Mouse (Mus musculus): Measurements from ENCODE around the gene Foxc2. TPM values are rescaled to one million over a fixed set of nuclear protein-coding genes. Genes with fewer than 3 reads are reported as not detected.

The Foxc2 gene
- total RNA-seq, 1 experiment, result 0.27 TPM

- no peak for DNase-seq (ENCODE audit: low read depth, low spot score)
- no peak overlapping the region for H3K27ac ChIP-seq (ENCODE audit: insufficient read depth, low read depth, low read length, poor library complexity, severe bottlenecking)
- H3K36me3 ChIP-seq (ENCODE audit: control insufficient read depth, insufficient read depth, low read length, poor library complexity, severe bottlenecking), result no peaks in the 10 kb centered on the region
- H3K4me3 ChIP-seq (ENCODE audit: insufficient read depth in 1 of 2, low read depth in 1 of 2, low read length in 2 of 2, poor library complexity in 1 of 2, severe bottlenecking in 1 of 2), result no peak overlapping the region
- H3K9me3 ChIP-seq (ENCODE audit: control insufficient read depth, insufficient read depth, low read depth, low read length), result no peaks in the 10 kb centered on the region
- TF ChIP-seq ZC3H11A (IDR thresholded peaks at IDR 0.05; ENCODE audit: borderline replicate concordance, low read depth, low read length), result no peak
- TF ChIP-seq MAFK (IDR thresholded peaks at IDR 0.05; ENCODE audit: insufficient read depth, low read depth, low read length), result no peak
- no peak for TF ChIP-seq CHD2 (IDR thresholded peaks at IDR 0.05; ENCODE audit: low read depth, low read length)
- TF ChIP-seq ZNF384 (IDR thresholded peaks at IDR 0.05; ENCODE audit: low read depth, low read length), result no peak
- TF ChIP-seq HCFC1 (IDR thresholded peaks at IDR 0.05; ENCODE audit: borderline replicate concordance, insufficient read depth, low read length), result no peak
- no peak overlapping the region for H3K9ac ChIP-seq (ENCODE audit: insufficient read depth, low read depth, low read length, poor library complexity, severe bottlenecking)
- in situ Hi-C loops (cut with MboI; ENCODE audit: low sequenced_read_pairs in 2 of 2, unreplicated experiment in 2 of 2), result no loop called here
- H3K4me1 ChIP-seq (ENCODE audit: control insufficient read depth in 2 of 2, insufficient read depth in 2 of 2, low read length in 2 of 2, poor library complexity in 1 of 2), result no peaks in the 10 kb centered on the region
Observed at GRCm38 (mm10) chr8:121156990-121157491, 41.1 kb downstream of the Foxc2 start.

GRCm38 (mm10) chr8:121158812-121159211, 42.8 kb downstream of the Foxc2 start:
- no peak for DNase-seq (ENCODE audit: low read depth, low spot score)
- no peak overlapping the region for H3K27ac ChIP-seq (ENCODE audit: insufficient read depth, low read depth, low read length, poor library complexity, severe bottlenecking)
- H3K4me1 ChIP-seq (ENCODE audit: control insufficient read depth in 2 of 2, insufficient read depth in 2 of 2, low read length in 2 of 2, poor library complexity in 1 of 2), result no peaks in the 10 kb centered on the region
- in situ Hi-C loops (cut with MboI; ENCODE audit: low sequenced_read_pairs in 2 of 2, unreplicated experiment in 2 of 2), result no loop called here
- TF ChIP-seq ZNF384 (IDR thresholded peaks at IDR 0.05; ENCODE audit: low read depth, low read length), result no peak
- no peak for TF ChIP-seq ZC3H11A (IDR thresholded peaks at IDR 0.05; ENCODE audit: borderline replicate concordance, low read depth, low read length)
- no peak for TF ChIP-seq MAFK (IDR thresholded peaks at IDR 0.05; ENCODE audit: insufficient read depth, low read depth, low read length)
- TF ChIP-seq CHD2 (IDR thresholded peaks at IDR 0.05; ENCODE audit: low read depth, low read length), result no peak
- no peak for TF ChIP-seq HCFC1 (IDR thresholded peaks at IDR 0.05; ENCODE audit: borderline replicate concordance, insufficient read depth, low read length)
- H3K4me3 ChIP-seq (ENCODE audit: insufficient read depth in 1 of 2, low read depth in 1 of 2, low read length in 2 of 2, poor library complexity in 1 of 2, severe bottlenecking in 1 of 2), result no peak overlapping the region
- no peak overlapping the region for H3K9ac ChIP-seq (ENCODE audit: insufficient read depth, low read depth, low read length, poor library complexity, severe bottlenecking)
- H3K9me3 ChIP-seq (ENCODE audit: control insufficient read depth, insufficient read depth, low read depth, low read length), result no peaks in the 10 kb centered on the region
- no peaks in the 10 kb centered on the region for H3K36me3 ChIP-seq (ENCODE audit: control insufficient read depth, insufficient read depth, low read length, poor library complexity, severe bottlenecking)

GRCm38 (mm10) chr8:121161437-121161836, 45.5 kb downstream of the Foxc2 start:
- in situ Hi-C loops (cut with MboI; ENCODE audit: low sequenced_read_pairs in 2 of 2, unreplicated experiment in 2 of 2), result no loop called here
- Histone ChIP-seq H3K9me3 (ENCODE audit: control insufficient read depth, insufficient read depth, low read depth, low read length) (no peaks in the 10 kb centered on the region), H3K27ac (ENCODE audit: insufficient read depth, low read depth, low read length, poor library complexity, severe bottlenecking) (no peak overlapping the region), H3K4me1 (ENCODE audit: control insufficient read depth in 2 of 2, insufficient read depth in 2 of 2, low read length in 2 of 2, poor library complexity in 1 of 2) (no peaks in the 10 kb centered on the region), H3K9ac (ENCODE audit: insufficient read depth, low read depth, low read length, poor library complexity, severe bottlenecking) (no peak overlapping the region), H3K4me3 (ENCODE audit: insufficient read depth in 1 of 2, low read depth in 1 of 2, low read length in 2 of 2, poor library complexity in 1 of 2, severe bottlenecking in 1 of 2) (no peak overlapping the region), H3K36me3 (ENCODE audit: control insufficient read depth, insufficient read depth, low read length, poor library complexity, severe bottlenecking) (no peaks in the 10 kb centered on the region)
- no peak for TF ChIP-seq HCFC1 (IDR thresholded peaks at IDR 0.05; ENCODE audit: borderline replicate concordance, insufficient read depth, low read length)
- no peak for TF ChIP-seq MAFK (IDR thresholded peaks at IDR 0.05; ENCODE audit: insufficient read depth, low read depth, low read length)
- no peak for TF ChIP-seq ZNF384 (IDR thresholded peaks at IDR 0.05; ENCODE audit: low read depth, low read length)
- no peak for TF ChIP-seq ZC3H11A (IDR thresholded peaks at IDR 0.05; ENCODE audit: borderline replicate concordance, low read depth, low read length)
- no peak for TF ChIP-seq CHD2 (IDR thresholded peaks at IDR 0.05; ENCODE audit: low read depth, low read length)
- DNase-seq (ENCODE audit: low read depth, low spot score), result no peak

GRCm38 (mm10) chr8:121162413-121162812, 46.4 kb downstream of the Foxc2 start:
- DNase-seq (ENCODE audit: low read depth, low spot score), result no peak
- H3K4me3 ChIP-seq (ENCODE audit: insufficient read depth in 1 of 2, low read depth in 1 of 2, low read length in 2 of 2, poor library complexity in 1 of 2, severe bottlenecking in 1 of 2), result no peak overlapping the region
- no peaks in the 10 kb centered on the region for H3K4me1 ChIP-seq (ENCODE audit: control insufficient read depth in 2 of 2, insufficient read depth in 2 of 2, low read length in 2 of 2, poor library complexity in 1 of 2)
- H3K9me3 ChIP-seq (ENCODE audit: control insufficient read depth, insufficient read depth, low read depth, low read length), result no peaks in the 10 kb centered on the region
- in situ Hi-C loops (cut with MboI; ENCODE audit: low sequenced_read_pairs in 2 of 2, unreplicated experiment in 2 of 2), result no loop called here
- no peaks in the 10 kb centered on the region for H3K36me3 ChIP-seq (ENCODE audit: control insufficient read depth, insufficient read depth, low read length, poor library complexity, severe bottlenecking)
- H3K27ac ChIP-seq (ENCODE audit: insufficient read depth, low read depth, low read length, poor library complexity, severe bottlenecking), result no peak overlapping the region
- TF ChIP-seq ZC3H11A (IDR thresholded peaks at IDR 0.05; ENCODE audit: borderline replicate concordance, low read depth, low read length) (no peak), CHD2 (IDR thresholded peaks at IDR 0.05; ENCODE audit: low read depth, low read length) (no peak), MAFK (IDR thresholded peaks at IDR 0.05; ENCODE audit: insufficient read depth, low read depth, low read length) (no peak), ZNF384 (IDR thresholded peaks at IDR 0.05; ENCODE audit: low read depth, low read length) (no peak), HCFC1 (IDR thresholded peaks at IDR 0.05; ENCODE audit: borderline replicate concordance, insufficient read depth, low read length) (no peak)
- H3K9ac ChIP-seq (ENCODE audit: insufficient read depth, low read depth, low read length, poor library complexity, severe bottlenecking), result no peak overlapping the region

Data from ES-E14 (cell line).